Mouse (Mus musculus): ENCODE measurements around the gene Lrrc42.

DNA sequence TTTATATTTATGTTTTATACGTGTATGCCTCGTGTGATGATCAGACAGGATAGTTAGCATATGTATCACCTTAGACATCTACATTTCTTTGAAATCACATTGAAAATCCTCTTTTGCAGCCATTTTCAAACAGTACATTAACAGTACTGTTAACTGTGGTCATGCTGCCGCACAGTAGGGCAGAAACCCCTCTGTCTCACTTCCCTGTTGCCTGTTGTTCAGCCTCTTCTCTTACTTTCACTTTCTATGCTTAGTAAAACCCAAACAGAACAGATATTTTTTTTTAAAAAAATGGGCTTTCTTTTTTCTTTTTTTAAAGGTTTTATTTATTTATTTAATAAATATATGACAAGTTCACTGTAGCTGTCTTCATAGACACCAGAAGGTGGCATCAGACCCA, 59.5 kb downstream of the Lrrc42 start:
- no peak for TF ChIP-seq POLR2A (IDR thresholded peaks at IDR 0.05; ENCODE audit: insufficient read depth, low read depth, low read length)
- no peak for TF ChIP-seq CTCF (IDR thresholded peaks at IDR 0.05; ENCODE audit: insufficient read depth, low read depth, low read length)
